Mouse (Mus musculus): ENCODE results near the gene Slc50a1.

The Slc50a1 gene

GRCm38 (mm10) chr3:89230561-89230960, 39.8 kb downstream of the Slc50a1 start:
- no peak for DNase-seq (ENCODE audit: low read depth)

GRCm38 (mm10) chr3:89229276-89229675, 41.1 kb downstream of the Slc50a1 start:
- no peak for DNase-seq (ENCODE audit: low read depth)

GRCm38 (mm10) chr3:89228836-89229235, 41.5 kb downstream of the Slc50a1 start, which contains the start of gene Muc1:
Gene Muc1, plus strand, starts transcription at chr3:89229057.
- no peak for DNase-seq (ENCODE audit: low read depth)

GRCm38 (mm10) chr3:89228180-89228549, 42.2 kb downstream of the Slc50a1 start:
- no peak for DNase-seq (ENCODE audit: low read depth)

GRCm38 (mm10) chr3:89227307-89228179, 42.8 kb downstream of the Slc50a1 start:
- DNase-seq (ENCODE audit: low read depth), result peak; percentile 94

- no peak for DNase-seq (ENCODE audit: low read depth)
These were observed 43.5 kb downstream of the Slc50a1 start, which contains the start of gene Mtx1 for GRCm38 (mm10) chr3:89226900-89227299. Gene Mtx1, minus strand, starts transcription at chr3:89227088.

- DNase-seq (ENCODE audit: low read depth), result no peak
These were observed 44.0 kb downstream of the Slc50a1 start for GRCm38 (mm10) chr3:89226361-89226760.

GRCm38 (mm10) chr3:89225918-89226317, 44.5 kb downstream of the Slc50a1 start:
- no peak for DNase-seq (ENCODE audit: low read depth)

GRCm38 (mm10) chr3:89225321-89225815, 45.0 kb downstream of the Slc50a1 start:
- DNase-seq (ENCODE audit: low read depth), result no peak

GRCm38 (mm10) chr3:89224796-89225195, 45.6 kb downstream of the Slc50a1 start:
- no peak for DNase-seq (ENCODE audit: low read depth)

GRCm38 (mm10) chr3:89221167-89221566, 49.2 kb downstream of the Slc50a1 start:
- DNase-seq (ENCODE audit: low read depth), result no peak

GRCm38 (mm10) chr3:89219546-89219945, 50.8 kb downstream of the Slc50a1 start:
- DNase-seq (ENCODE audit: low read depth), result no peak

GRCm38 (mm10) chr3:89218271-89218670, 52.1 kb downstream of the Slc50a1 start:
- no peak for DNase-seq (ENCODE audit: low read depth)

Measured in fibroblast of lung, adult 2 months (primary cell).